Mouse (Mus musculus) urinary bladder, adult 18-20 months (tissue): ENCODE measurements around the gene Adam1a.
"Not testable (repeated sequence)": the region's sequence is repeated elsewhere in the genome, so short reads cannot be mapped to it uniquely, and the experiment has no call there.

ENCODE experiments used
- DNase-seq, 2 experiments: peaks; one replicate each; pipeline ENCODE4 v3.0.0; 2022; ENCODE audit warnings: low spot score in 2 of 2, mixed read lengths in 2 of 2

Gene Adam1a

DNA sequence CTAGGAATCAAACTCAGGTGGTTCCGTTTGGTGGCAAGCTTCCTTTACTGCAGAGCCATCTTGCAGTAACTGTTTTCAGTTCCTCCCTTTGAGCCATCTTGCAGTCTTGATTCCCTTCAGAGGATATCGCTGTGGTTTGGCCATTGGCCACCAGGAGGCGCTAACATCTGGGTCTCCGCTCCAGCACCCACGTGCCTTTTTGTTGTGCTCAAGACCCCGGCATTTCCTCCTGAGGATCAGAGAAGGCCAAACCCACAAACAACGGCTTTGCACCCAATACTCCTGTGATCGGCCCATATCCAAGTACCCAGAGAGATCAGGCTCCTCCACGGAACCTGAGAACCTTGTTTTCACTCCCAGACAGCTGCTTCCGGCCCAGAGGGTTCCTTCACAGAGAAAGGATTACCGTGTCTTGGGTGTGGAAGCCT lies 19.2 kb upstream of the Adam1a start:
- DNase-seq, result peak; percentile 77 to 81

DNA sequence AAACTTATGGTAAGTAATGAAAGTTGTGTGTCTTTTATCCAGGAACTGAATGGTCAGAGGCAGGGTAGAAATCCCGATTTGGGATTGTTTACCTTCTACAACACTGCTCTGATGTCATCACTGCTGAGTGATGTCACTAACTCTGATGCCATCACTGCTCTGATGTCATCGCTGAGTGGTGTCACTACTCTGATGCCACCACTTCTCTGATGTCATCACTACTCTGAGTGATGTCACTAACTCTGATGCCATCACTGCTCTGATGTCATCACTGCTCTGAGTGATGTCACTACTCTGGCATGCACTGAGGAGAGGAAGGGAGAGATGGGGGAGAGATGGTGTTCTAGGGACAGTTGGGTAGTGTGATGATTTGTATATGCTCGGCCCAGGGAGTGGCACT lies 17.2 kb upstream of the Adam1a start:
- DNase-seq, result no peak

DNA sequence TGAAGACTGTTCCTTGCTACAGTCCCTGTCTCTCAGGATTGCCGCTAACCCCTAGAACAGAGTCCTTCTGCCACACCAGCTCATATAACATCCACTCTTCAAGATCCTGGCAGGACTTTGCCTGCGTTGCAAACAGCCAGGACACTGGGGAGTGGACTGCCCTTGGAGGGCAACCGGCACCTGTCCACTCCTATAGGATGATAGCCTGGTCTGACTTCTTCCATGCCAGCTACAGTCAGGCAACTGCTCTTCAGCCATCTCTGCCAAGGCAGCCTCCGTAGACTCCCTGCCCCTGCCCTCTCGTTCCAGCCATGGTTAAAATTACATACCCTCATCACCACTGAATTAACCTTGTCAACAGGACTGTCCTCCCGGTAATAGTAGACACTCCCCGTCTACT lies 3.9 kb upstream of the Adam1a start:
- DNase-seq, result no peak

DNA sequence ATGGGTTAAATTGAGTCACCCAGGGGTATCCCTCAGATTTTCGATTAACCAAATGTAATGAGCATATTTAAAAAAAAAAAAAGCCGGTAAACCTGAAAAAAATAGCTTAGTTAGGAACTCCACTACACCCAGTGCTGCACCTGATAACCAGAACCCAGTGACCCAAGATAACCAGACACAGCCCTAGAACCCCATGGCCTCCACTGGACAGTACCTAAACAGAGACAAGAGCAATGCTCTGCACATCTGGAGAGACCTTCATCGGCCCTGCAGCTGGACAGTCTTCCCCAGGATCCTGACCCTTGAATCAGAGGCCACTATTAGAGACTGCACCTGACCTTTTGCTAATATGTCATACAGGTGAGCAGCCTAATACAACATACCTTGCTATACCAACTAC lies 1.8 kb upstream of the Adam1a start:
- DNase-seq, result no peak

DNA sequence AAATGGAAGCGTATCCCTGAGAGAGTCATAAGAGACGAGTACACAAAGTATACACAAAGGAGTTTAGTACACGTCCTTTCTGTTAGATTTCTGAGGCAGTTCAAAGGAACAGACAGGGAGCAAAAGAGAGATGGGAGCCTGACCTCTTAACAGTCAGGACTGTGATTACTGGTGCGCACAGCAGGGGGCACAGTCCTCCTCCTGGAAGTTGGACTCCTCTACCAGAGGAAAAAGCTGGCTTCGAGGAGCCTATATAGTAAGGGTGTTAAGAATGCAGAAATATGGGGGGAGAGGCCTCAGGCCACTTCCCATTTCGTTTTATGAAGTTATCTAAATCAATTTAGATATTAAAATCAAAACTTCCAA lies 1.2 kb upstream of the Adam1a start:
- DNase-seq, result peak in 1 of 2 experiments; percentile 13

DNA sequence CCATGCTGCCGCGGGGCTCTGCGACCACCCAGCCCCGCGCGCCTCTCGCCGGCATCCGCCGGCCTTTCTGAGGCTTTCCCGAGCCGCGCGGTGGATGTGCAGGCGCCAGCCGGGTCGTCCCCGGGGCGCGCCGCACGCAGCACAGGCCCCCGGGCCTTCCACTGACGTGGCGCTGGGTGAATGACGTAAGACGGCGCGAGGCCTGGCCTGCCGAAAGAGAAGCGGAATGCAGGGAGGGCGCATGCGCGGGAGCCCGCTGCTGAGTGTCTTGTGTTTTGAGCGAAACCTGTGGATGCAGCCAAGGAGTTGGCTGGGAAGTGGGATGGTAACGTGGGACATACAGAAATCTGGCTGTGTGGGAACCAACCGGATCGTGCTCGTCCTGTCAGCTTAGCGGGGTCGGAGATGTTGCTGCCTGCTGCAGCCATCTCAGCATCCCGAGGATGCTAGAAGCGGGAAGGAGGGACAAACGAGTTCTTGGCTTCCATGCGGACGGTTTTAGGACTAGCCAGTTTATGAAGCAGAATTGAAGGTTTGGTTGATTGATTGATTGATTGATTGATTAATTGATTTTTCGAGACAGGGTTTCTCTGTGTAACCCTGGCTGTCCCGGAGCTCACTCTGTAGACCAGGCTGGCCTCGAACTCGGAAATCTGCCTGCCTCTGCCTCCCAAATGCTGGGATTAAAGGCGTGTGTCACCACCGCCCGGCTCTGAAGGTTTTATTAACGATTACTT lies 679 bp upstream of the Adam1a start, which contains the start of gene Mapkapk5:
TSS of gene Mapkapk5 (minus strand) at position 113 of the 737 bp plus-strand sequence.
- DNase-seq, result peak; percentile 95 to 98

DNA sequence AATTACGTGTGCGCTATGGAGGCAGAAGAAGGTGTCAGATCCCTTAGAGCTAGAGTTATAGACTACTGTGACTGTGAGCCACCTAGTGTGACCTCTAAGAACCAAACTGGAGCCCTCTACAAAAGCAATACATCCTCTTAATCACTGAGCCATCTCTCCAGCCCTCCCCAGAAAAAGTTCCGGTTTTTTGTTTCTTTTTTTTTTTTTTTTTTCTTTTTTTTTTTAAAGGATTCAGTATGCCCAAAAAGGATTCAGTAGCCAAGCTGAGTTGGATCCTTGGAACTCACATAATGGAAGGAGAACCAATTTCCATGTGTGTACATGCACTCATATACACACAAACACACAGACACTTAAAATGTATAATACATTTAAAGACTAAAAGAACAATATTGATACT lies 1.9 kb downstream of the Adam1a start:
- DNase-seq, result no peak

DNA sequence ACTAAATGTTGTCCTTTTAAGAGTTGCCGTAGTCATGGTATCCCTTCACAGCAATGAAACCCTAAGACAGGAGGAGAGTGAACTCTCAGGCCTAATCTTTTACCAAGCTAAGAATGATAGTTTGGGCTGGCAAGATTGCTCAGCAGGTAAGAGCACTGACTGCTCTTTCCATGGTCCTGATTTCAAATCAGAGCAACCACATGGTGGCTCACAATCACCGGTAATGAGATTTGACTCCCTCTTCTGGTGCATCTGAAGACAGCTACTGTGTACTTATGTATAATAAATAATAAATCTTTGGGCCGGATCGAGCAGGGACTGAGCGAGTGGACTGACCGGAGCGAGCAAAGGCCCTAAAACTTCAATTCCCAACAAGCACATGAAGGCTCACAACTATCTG lies 4.0 kb downstream of the Adam1a start:
- DNase-seq, result no peak

DNA sequence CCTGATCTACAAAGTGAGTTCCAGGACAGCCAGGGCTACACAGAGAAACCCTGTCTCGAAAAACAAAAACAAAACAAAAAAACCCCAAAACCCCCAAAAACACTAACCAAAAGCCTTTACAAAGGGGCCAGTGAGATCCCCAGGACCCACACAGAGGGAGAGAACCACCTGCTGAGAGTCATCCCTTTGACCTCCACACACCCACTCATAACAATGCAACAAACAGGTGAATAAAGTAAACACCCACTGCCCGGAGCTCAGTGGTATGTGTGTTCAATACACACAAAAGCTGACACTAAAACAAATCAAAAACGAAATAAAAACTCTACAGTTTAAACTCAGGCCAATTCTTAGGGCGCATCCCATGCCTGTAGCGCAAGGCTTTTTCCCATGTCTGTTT lies 5.2 kb downstream of the Adam1a start:
- no peak for DNase-seq

DNA sequence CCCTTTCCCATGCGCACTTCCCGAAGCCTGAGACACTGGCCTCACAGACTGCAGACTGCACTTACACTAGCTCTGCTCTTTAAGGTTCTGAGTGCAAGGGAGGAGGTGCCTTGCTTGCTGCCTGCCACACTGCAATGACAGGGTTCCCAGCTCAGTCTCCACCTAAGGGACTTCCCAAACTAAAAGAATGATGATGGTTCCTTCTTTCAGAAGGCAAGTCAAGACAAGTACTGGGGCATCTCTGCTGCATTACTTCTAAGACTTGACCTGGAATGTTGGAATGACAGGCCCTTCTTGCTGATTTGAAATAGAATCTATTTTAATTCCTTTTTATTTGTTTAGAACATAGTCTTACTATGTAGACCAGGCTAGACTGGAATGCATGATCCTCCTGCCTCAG lies 7.7 kb downstream of the Adam1a start:
- DNase-seq, result no peak

DNA sequence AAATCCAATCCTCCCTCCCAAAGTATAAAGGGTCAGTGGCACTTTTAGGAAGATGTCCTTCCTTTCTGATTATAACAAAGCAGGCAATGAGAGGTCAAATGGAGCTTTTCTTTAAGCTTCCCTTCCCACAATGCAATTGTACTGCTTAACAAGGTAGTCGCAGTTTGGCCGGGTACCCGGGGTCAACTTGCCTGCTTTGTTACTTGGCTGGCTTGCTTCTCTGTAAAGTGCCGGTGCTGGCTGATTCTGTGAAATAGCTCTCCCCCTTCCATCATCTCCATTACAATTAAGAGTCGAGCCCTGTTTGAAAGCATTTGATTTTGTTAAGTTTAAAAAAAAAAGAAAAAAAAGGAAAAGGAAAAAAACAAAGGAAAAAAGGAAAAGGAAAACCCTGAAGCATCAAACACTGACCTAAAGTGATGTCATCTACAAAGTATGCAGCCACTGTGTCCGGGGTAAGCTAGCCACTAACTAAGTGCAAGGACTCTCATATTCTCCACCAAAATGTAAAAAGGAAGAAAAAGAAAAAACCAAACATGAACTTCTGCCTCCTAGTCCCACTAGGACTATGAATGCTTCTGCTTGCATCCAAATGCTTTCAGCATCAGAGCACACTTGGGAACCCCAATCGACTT lies 8.2 kb downstream of the Adam1a start:
- DNase-seq, result no peak

DNA sequence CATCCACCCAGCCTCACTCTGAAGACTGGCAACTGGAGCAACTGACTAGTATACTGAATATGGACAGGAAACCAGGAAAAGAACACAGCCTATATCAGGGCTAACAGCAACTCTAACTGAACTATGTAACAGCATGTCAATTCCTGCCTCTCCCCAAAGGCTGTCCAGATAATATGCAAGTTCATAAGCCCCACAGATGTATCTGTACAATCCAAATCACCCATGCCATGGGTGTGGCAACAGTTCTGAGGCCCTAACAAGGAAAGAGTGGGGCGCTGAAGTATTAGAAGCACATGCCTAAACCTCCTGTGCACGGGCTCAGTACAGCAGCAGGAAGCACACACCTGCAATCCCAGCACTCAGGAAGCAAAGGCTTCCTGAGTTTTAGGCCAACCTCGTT lies 10.2 kb downstream of the Adam1a start:
- no peak for DNase-seq

DNA sequence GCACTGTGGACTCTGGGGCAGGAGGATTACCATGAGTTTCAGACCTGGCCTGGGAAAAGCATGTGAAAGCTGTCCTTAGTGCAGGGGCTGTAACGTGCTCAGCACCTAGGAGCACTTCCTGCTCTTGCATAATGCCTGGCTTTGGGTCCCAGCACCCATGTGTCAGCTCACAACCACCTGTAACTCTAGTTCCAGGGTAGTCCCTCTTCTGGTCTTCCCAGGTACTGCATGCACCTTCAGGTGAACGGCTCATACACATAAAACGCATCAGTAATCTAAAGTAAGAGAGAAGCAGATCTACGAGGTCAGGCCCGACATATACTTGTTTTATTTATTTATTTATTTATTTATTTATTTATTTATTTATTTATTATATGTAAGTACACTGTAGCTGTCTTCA lies 10.8 kb downstream of the Adam1a start:
- no peak for DNase-seq

DNA sequence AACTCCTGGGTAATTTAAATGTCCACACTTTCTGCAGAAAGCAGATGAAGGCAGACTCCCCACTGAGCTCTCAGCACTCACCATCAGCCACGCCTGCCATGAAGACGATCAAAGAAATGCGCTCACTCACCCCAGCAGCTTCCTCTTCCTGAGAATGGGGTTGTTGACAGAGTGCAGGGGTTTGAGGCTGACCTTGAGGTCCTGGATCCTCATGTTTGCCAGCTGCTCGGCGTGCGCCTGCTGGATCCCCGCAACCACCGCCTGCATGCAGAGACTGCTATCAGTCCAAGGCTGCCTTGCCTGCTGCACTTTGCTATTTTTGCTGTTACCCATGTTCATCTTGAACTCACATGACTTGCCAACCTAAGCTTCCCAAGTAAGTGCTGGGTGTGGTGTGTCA lies 18.3 kb downstream of the Adam1a start:
- DNase-seq, result no peak

DNA sequence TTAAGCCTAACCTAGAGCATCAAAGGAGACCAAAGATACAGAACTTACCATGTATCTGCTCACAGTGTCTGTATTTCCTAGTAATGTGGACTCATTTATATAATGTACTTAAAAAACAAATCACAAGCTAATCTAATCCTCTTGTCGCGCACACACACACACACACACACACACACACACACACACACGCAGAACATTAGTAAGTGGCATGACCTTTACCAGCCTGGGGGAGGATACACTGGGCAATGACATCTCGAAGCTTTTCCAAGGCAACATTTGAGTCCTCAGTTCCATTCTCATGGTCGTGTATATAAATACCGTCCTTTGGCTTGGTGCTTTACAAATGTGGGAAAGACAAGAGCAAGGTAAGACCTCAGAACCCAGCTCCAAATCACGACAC lies 18.8 kb downstream of the Adam1a start:
- no peak for DNase-seq

DNA sequence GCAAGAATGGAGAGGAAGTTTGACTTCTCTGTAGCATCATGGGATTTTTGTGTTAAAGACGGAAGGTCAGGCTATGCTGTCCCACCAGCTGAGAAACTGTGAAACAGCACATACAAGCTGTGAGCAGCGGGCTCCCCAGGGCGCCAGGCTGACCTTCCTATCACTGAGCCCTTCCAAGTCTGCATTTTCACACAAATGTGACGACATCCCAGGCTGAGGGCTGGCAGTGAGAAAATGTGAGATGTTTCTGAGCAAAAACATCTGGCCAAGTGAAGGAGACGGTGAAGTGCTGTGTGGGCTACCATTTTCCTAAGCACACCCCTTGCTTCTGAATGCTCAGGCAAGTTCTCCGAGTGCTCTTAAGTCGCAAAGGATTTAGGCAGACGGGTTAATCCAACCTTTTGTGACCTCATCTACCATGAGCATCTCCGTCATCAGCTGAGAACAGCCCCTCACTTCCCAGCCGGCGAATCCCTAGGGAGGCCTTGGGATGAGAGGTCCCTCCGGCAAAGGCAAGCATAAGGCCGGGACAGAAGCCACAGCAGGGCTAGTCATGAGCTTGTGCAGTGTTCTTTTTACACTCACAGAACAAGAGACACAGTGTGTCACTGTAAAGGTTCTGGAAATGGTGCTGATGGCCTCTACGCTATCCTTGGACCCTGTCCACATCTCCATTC lies 19.4 kb downstream of the Adam1a start:
- DNase-seq, result no peak

DNA sequence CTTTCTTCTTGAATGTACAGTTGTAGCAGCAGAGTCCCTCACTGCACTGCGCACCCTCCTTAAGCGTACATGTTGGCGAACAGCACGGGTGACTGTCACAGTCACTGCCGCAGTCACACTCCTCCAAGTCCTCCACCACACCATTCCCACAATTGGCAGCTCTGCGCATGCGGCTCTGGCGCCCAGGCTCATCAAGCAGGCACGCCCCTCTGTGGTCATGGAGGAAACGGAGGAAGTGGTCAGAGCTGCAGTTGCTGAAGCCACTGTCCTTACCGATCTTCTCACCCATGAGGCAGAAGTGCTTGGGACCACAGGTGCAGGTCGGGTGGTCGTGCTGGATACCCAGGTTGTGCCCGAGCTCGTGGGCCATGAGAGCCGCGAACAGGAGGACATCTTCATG lies 25.5 kb downstream of the Adam1a start:
- DNase-seq, result not testable (repeated sequence)

DNA sequence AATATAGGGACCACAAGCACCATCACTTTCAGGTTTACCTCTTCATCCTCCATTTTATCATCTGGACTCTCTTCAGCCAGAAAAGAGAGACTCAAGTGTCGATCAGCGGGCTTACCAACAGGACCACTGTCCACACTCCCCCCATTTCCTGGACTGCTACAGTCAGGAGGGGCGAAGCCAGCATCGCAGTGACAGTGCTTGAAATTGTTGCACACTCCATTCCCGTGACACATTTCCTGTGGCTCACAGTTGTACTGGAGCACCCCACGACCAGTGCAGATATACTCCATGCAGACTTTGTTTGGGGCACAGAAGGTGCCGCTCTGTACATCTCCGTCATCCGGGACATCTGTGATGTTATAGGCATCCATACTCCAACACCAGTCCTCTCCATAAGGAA lies 26.3 kb downstream of the Adam1a start:
- no peak for DNase-seq

DNA sequence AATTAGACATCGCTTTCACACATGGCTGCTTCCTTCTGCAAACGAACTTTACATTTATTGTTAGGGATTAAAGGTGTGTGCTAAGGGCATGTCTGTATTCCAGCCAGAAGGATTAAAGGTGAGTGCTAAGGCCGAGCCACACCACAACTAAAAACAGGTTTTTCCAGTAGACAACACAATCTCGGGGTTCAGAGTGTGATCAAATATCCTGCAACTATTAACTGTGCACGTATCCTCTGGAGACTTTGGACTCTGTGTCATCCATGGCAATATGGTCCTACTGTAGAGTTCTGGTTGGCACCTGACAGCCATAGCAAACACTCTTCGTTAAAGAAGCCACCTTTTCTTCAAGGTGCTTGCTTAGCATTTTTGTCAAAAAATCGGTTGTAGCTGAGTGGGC lies 35.3 kb downstream of the Adam1a start:
- DNase-seq, result no peak

DNA sequence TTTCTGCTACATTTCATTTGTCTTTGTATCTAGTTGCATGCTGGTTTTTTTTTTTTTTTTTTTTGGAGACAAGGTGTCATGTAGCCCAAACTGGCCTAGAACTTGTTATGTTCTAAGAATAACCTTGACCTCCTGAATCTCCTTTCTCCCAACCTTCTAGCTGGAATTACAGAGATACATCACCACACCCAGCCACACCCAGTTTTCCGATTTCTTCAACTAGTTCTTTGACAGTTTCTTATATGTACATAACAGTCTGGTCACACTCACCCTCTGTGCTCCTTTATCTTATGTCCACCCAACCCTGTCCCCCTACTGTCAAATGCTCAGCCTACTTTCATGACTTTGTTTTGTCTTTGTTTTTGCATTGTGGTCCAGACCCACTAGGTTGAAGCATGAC lies 38.4 kb downstream of the Adam1a start:
- DNase-seq, result no peak

DNA sequence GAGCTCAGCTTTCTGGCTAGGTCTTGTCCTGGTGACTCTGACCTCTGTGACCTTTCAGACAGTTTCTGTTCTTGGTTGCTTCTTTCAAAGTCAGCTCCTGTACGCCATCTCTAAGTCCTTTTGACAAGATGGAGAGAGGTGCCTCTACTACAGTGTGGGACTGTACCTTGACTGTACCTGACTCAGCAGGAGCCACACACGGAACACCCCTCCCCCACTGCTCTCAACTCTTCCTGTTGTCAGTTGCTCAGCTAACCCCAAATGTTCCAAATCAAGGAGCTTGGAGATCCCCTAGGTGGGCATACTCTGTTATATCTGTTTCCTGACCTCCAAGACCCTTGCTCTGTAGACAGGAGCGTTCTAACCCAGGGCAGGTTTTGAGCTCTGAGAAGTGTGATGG lies 42.1 kb downstream of the Adam1a start, which contains the start of gene Adam1b:
TSS of gene Adam1b (minus strand) at position 205 of the 400 bp plus-strand sequence.
- no peak for DNase-seq

DNA sequence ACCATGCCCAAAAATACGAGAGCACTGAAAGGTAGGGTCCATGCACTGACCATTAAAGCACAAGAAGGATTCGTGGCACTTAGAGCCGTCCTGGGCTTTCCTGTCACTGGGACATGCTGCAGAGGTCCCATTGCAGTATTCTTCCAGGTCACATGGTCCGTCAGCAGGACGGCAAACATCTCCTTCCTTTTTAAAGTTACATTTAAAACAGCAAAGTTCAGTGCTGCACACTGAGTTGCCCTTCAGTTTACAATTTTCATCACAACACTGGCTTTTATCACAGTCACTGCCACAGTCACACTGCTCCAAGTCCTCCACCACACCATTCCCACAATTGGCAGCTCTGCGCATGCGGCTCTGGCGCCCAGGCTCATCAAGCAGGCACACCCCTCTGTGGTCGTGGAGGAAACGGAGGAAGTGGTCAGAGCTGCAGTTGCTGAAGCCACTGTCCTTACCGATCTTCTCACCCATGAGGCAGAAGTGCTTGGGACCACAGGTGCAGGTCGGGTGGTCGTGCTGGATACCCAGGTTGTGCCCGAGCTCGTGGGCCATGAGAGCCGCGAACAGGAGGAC lies 43.8 kb downstream of the Adam1a start:
- not testable (repeated sequence) for DNase-seq

DNA sequence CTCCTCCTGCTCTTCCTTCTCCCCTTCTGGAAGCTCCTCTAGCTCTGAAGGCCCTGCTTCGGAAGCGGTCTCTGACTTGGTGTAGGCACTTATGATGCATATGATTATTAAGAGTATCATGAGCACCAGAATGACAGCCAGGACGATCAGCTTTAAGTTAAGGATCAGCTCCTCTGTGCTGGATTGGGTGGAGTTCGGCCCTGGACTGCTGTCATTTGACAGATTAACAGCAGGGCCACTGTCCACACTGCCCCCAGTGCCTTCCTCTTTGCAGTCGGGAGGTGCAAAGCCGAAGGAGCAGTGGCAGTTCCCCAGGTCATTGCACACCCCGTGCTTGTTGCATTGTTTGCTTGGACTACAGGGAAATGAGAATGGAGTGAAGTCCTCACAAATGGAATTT lies 44.6 kb downstream of the Adam1a start:
- DNase-seq, result no peak
